Mouse (Mus musculus) frontal cortex, adult 2 months (tissue): Measurements from ENCODE around the gene Rchy1. TPM values are rescaled to one million over a fixed set of nuclear protein-coding genes. Genes with fewer than 3 reads are reported as not detected.
"Not testable (repeated sequence)": the region's sequence is repeated elsewhere in the genome, so short reads cannot be mapped to it uniquely, and the experiment has no call there.

Experiments
- DNase-seq, 2 experiments: peaks; one replicate each; pipeline ENCODE4 v3.0.0; 2022; ENCODE audit warnings: low spot score in 1 of 2; ENCODE audit errors: extremely low spot score in 1 of 2
- polyA plus RNA-seq: library from polyadenylated mRNA; depleted of rRNA; stranded (reverse); fragments of >200 nt; gene quantifications from 2 replicates; pipeline ENCODE4 v1.2.3, GENCODE M21; 2012; rRNA removed

Rchy1 gene
- polyA plus RNA-seq, 1 experiment: 43.9 TPM

GRCm38 (mm10) chr5:91961370-91961769 lies 1.5 kb downstream of the Rchy1 start:
- no peak for DNase-seq

GRCm38 (mm10) chr5:91960606-91961254 lies 2.1 kb downstream of the Rchy1 start:
- peak in 1 of 2 experiments; percentile 34 for DNase-seq

GRCm38 (mm10) chr5:91959986-91960385 lies 2.9 kb downstream of the Rchy1 start:
- no peak for DNase-seq

GRCm38 (mm10) chr5:91959096-91959495 lies 3.8 kb downstream of the Rchy1 start:
- no peak for DNase-seq

- DNase-seq: no peak
Observed at GRCm38 (mm10) chr5:91956991-91957760, 5.7 kb downstream of the Rchy1 start.

- peak in 1 of 2 experiments; percentile 60 for DNase-seq
Observed at GRCm38 (mm10) chr5:91951404-91951803, 11.5 kb downstream of the Rchy1 start.

- DNase-seq: no peak
Observed at GRCm38 (mm10) chr5:91949441-91949840, 13.4 kb downstream of the Rchy1 start.

GRCm38 (mm10) chr5:91947008-91947407 lies 15.9 kb downstream of the Rchy1 start:
- DNase-seq: no peak

- not testable (repeated sequence) for DNase-seq
Observed at GRCm38 (mm10) chr5:91945609-91946008, 17.3 kb downstream of the Rchy1 start.

GRCm38 (mm10) chr5:91913231-91913630 lies 49.6 kb downstream of the Rchy1 start:
- no peak for DNase-seq

GRCm38 (mm10) chr5:91911384-91912106 lies 51.3 kb downstream of the Rchy1 start:
- DNase-seq: no peak

GRCm38 (mm10) chr5:91910616-91911015 lies 52.3 kb downstream of the Rchy1 start:
- no peak for DNase-seq

- DNase-seq: peak in 1 of 2 experiments; percentile 9
Observed at GRCm38 (mm10) chr5:91909010-91909620, 53.8 kb downstream of the Rchy1 start.

Other genes with a start within 250 kb of the Rchy1 start
- gene Odaph, start 24.4 kb upstream of the Rchy1 start, polyA plus RNA-seq: not detected in 2 replicates
- 16.0 and 22.6 TPM in 2 replicates for gene Cdkl2, start 80.8 kb upstream of the Rchy1 start, polyA plus RNA-seq
- 117 and 131 TPM in 2 replicates for gene G3bp2, start 120.7 kb upstream of the Rchy1 start, polyA plus RNA-seq
- gene Uso1, start 174.9 kb upstream of the Rchy1 start, polyA plus RNA-seq: 50.2 and 50.7 TPM in 2 replicates